Comparison of ENCODE assay signal across 13 mouse cellular contexts in genomic region chr10:18341444-18342196, GRCm38 (mm10). TPM values are rescaled to one million over a fixed set of nuclear protein-coding genes. Genes with fewer than 3 reads are reported as not detected.
DNase-seq lines count a peak whose midpoint lies in the region; ATAC-seq lines count a peak whose summit lies in the region.
"Had no signal": no experiment of that assay in that cellular context is flagged by ENCODE, and none has a peak within 500 bp of the region (broad histone marks: within the 10 kb centered on the region; RNA-seq: fewer than 3 reads in every experiment).

No protein-coding gene starts in this region.

- no peak for DNase-seq in liver, embryonic 11.5 days (ENCODE audit: low spot score)
- DNase-seq in lung, postnatal 36 days: no peak
- no peak for DNase-seq in gastrocnemius, postnatal 4 days (ENCODE audit: low spot score in 2 of 2)
- DNase-seq: left cerebral cortex, postnatal 4 days; lung, postnatal 10 days had no signal

- no peak overlapping the region for H3K27ac ChIP-seq in intestine, embryonic 15.5 days
- H3K27ac ChIP-seq in intestine, embryonic 16.5 days (ENCODE audit: low read length): no peak overlapping the region
- peak overlapping the region; percentile 60; the same call in 1 of the 2 replicates for H3K27ac ChIP-seq in embryonic facial prominence, embryonic 12.5 days
- H3K27ac ChIP-seq in limb, embryonic 12.5 days: peak overlapping the region; percentile 36; the same call in 1 of the 2 replicates
- no peak overlapping the region for H3K27ac ChIP-seq in liver, embryonic 11.5 days (ENCODE audit: low read depth, low read length)
- H3K27ac ChIP-seq: layer of hippocampus, adult 2 months had no signal

- no peaks in the 10 kb centered on the region for H3K36me3 ChIP-seq in intestine, embryonic 15.5 days
- H3K36me3 ChIP-seq in intestine, embryonic 16.5 days (ENCODE audit: control insufficient read depth, insufficient read depth, low read length): no peaks in the 10 kb centered on the region
- H3K36me3 ChIP-seq in embryonic facial prominence, embryonic 12.5 days: no peaks in the 10 kb centered on the region
- no peaks in the 10 kb centered on the region for H3K36me3 ChIP-seq in limb, embryonic 12.5 days
- H3K36me3 ChIP-seq in liver, embryonic 11.5 days (ENCODE audit: control insufficient read depth, insufficient read depth, low read length): no peaks in the 10 kb centered on the region

- 43% methylated on average over 15 of the region's 15 CpGs for WGBS in intestine, embryonic 15.5 days
- 44% methylated on average over 15 of the region's 15 CpGs for WGBS in intestine, embryonic 16.5 days
- WGBS in embryonic facial prominence, embryonic 12.5 days: 22% methylated on average over 15 of the region's 15 CpGs
- WGBS in limb, embryonic 12.5 days: 22% methylated on average over 15 of the region's 15 CpGs
- WGBS in liver, embryonic 11.5 days: 72% methylated on average over 15 of the region's 15 CpGs

- no peak for ATAC-seq in intestine, embryonic 15.5 days
- no peak for ATAC-seq in intestine, embryonic 16.5 days
- ATAC-seq in CD4-positive, CD25-positive, alpha-beta regulatory T cell, adult 4 months: peak; percentile 64
- 0 out of 2 replicates have a peak, but pooled peaks have one; percentile 47 for ATAC-seq in embryonic facial prominence, embryonic 12.5 days (ENCODE audit: insufficient number of reproducible peaks, insufficient read depth, low FRiP score, low TSS enrichment)
- ATAC-seq in limb, embryonic 12.5 days (ENCODE audit: insufficient number of reproducible peaks, insufficient read depth, low FRiP score, low TSS enrichment, low read depth): no peak
- ATAC-seq in liver, embryonic 11.5 days (replicated peaks; ENCODE audit: low FRiP score): no peak

- no peak overlapping the region for H3K9ac ChIP-seq in intestine, embryonic 15.5 days
- H3K9ac ChIP-seq in intestine, embryonic 16.5 days (ENCODE audit: low read depth, low read length): no peak overlapping the region
- H3K9ac ChIP-seq in embryonic facial prominence, embryonic 12.5 days: no peak overlapping the region
- H3K9ac ChIP-seq in limb, embryonic 12.5 days (replicated peaks): no peak overlapping the region
- H3K9ac ChIP-seq in liver, embryonic 11.5 days (ENCODE audit: low read depth, low read length): no peak overlapping the region

- H3K4me3 ChIP-seq in intestine, embryonic 15.5 days (replicated peaks): no peak overlapping the region
- no peak overlapping the region for H3K4me3 ChIP-seq in intestine, embryonic 16.5 days (ENCODE audit: low read length)
- no peak overlapping the region for H3K4me3 ChIP-seq in embryonic facial prominence, embryonic 12.5 days
- no peak overlapping the region for H3K4me3 ChIP-seq in limb, embryonic 12.5 days (replicated peaks)
- H3K4me3 ChIP-seq in liver, embryonic 11.5 days (ENCODE audit: low read depth, low read length): no peak overlapping the region
- H3K4me3 ChIP-seq: layer of hippocampus, adult 2 months; myocyte had no signal

- H3K4me2 ChIP-seq in intestine, embryonic 15.5 days (replicated peaks): peak overlapping the region; percentile 17
- no peak overlapping the region for H3K4me2 ChIP-seq in intestine, embryonic 16.5 days (ENCODE audit: low read depth, low read length)
- H3K4me2 ChIP-seq in embryonic facial prominence, embryonic 12.5 days (replicated peaks): peak overlapping the region; percentile 31
- peak overlapping the region; percentile 39 for H3K4me2 ChIP-seq in limb, embryonic 12.5 days
- H3K4me2 ChIP-seq in liver, embryonic 11.5 days: no peak overlapping the region
- H3K4me2 ChIP-seq: heart, embryonic 11.5 days had no signal

- H3K27me3 ChIP-seq in intestine, embryonic 15.5 days (replicated peaks): no peaks in the 10 kb centered on the region
- H3K27me3 ChIP-seq in intestine, embryonic 16.5 days (replicated peaks; ENCODE audit: control insufficient read depth, insufficient read depth, low read length): no peaks in the 10 kb centered on the region
- no peaks in the 10 kb centered on the region for H3K27me3 ChIP-seq in embryonic facial prominence, embryonic 12.5 days
- H3K27me3 ChIP-seq in limb, embryonic 12.5 days: no peaks in the 10 kb centered on the region
- H3K27me3 ChIP-seq in liver, embryonic 11.5 days (replicated peaks; ENCODE audit: control insufficient read depth, insufficient read depth, low read length): no peaks in the 10 kb centered on the region

- H3K4me1 ChIP-seq in intestine, embryonic 15.5 days (replicated peaks): no peaks in the 10 kb centered on the region
- H3K4me1 ChIP-seq in intestine, embryonic 16.5 days (ENCODE audit: control insufficient read depth, insufficient read depth, low read length): no peaks in the 10 kb centered on the region
- H3K4me1 ChIP-seq in embryonic facial prominence, embryonic 12.5 days: peaks cover 4% of the 10 kb centered on the region; the same call in 1 of the 2 replicates
- peaks cover 12% of the 10 kb centered on the region for H3K4me1 ChIP-seq in limb, embryonic 12.5 days (replicated peaks)
- no peaks in the 10 kb centered on the region for H3K4me1 ChIP-seq in liver, embryonic 11.5 days (replicated peaks; ENCODE audit: control insufficient read depth, insufficient read depth, low read length)

- H3K9me3 ChIP-seq in intestine, embryonic 15.5 days: no peaks in the 10 kb centered on the region
- no peaks in the 10 kb centered on the region for H3K9me3 ChIP-seq in intestine, embryonic 16.5 days (ENCODE audit: control insufficient read depth, low read length)
- no peaks in the 10 kb centered on the region for H3K9me3 ChIP-seq in embryonic facial prominence, embryonic 12.5 days
- H3K9me3 ChIP-seq in limb, embryonic 12.5 days: no peaks in the 10 kb centered on the region
- H3K9me3 ChIP-seq in liver, embryonic 11.5 days (ENCODE audit: control insufficient read depth, low read length): no peaks in the 10 kb centered on the region

RNA-seq across cellular contexts. Expression of gene Nhsl1, which starts 22.8 kb away (rescaled TPM):
- polyA plus RNA-seq in intestine, embryonic 15.5 days (2015; fragmentation: Nextera tagmentation; extraction: Ambion mirVana): 9.2 and 10.0 TPM in 2 replicates
- 8.1 and 9.3 TPM in 2 replicates for polyA plus RNA-seq in intestine, embryonic 16.5 days (2015; fragmentation: Nextera tagmentation; extraction: Ambion mirVana)
- 1 to 10 TPM; 1.5 to 2.2 TPM for polyA plus RNA-seq in CD4-positive, CD25-positive, alpha-beta regulatory T cell, adult 4 months (2017; shearing (Covaris generic))
- 10.2 and 10.6 TPM in 2 replicates for polyA plus RNA-seq in embryonic facial prominence, embryonic 12.5 days (2016; fragmentation: Nextera tagmentation; extraction: Ambion mirVana)
- polyA plus RNA-seq in limb, embryonic 12.5 days (2016; fragmentation: Nextera tagmentation; extraction: Ambion mirVana): 7.9 and 8.7 TPM in 2 replicates
- polyA plus RNA-seq in liver, embryonic 11.5 days (2014; fragmentation: Nextera tagmentation; extraction: Ambion mirVana): 2.6 and 2.9 TPM in 2 replicates
- 10 to 100 TPM; 22.0 to 24.3 TPM for total RNA-seq in gastrocnemius, postnatal 4 days (2021)

Comparison
In these comparisons a context has a peak if more than half of its experiments do, and no peak if none do; other contexts are left out.
1. H3K4me2 ChIP-seq: peak in intestine, embryonic 15.5 days (single experiment), embryonic facial prominence, embryonic 12.5 days (single experiment) and limb, embryonic 12.5 days (single experiment); none in intestine, embryonic 16.5 days (single experiment) and liver, embryonic 11.5 days (single experiment).
2. ATAC-seq: peak in CD4-positive, CD25-positive, alpha-beta regulatory T cell, adult 4 months (single experiment) and embryonic facial prominence, embryonic 12.5 days (single experiment); none in intestine, embryonic 15.5 days (single experiment), intestine, embryonic 16.5 days (single experiment), limb, embryonic 12.5 days (single experiment) and liver, embryonic 11.5 days (single experiment).
3. H3K27ac ChIP-seq: peak in embryonic facial prominence, embryonic 12.5 days (single experiment) and limb, embryonic 12.5 days (single experiment); none in intestine, embryonic 15.5 days (single experiment), intestine, embryonic 16.5 days (single experiment) and liver, embryonic 11.5 days (single experiment).